Mouse (Mus musculus) neural tube, embryonic 12.5 days (tissue): ENCODE data around the gene Zfp618. TPM values are rescaled to one million over a fixed set of nuclear protein-coding genes. Genes with fewer than 3 reads are reported as not detected.

ENCODE experiments used
- ATAC-seq: fragments of 200-750 bp; cut with Nextera tagmentation; 2 replicates; pipeline ENCODE4 v1.8.0; 2017; ENCODE audit warnings: low read depth, mild to moderate bottlenecking, moderate TSS enrichment, moderate library complexity; ENCODE audit not compliant: low FRiP score
- H3K27ac ChIP-seq: fragments of 300-500 bp; sonication (generic); 2 replicates; pipeline ENCODE4 v1.5.1; 2016
- H3K27me3 ChIP-seq: fragments of 300-500 bp; sonication (generic); replicated peaks from 2 replicates; pipeline ENCODE4 v1.6.1; 2016; ENCODE audit warnings: mild to moderate bottlenecking
- H3K36me3 ChIP-seq: fragments of 300-500 bp; sonication (generic); 2 replicates; pipeline ENCODE4 v1.6.1; 2016; ENCODE audit warnings: mild to moderate bottlenecking
- H3K4me1 ChIP-seq: fragments of 300-500 bp; sonication (generic); 2 replicates; pipeline ENCODE4 v1.6.1; 2016
- H3K4me2 ChIP-seq: fragments of 300-500 bp; sonication (generic); replicated peaks from 2 replicates; pipeline ENCODE4 v1.6.1; 2016; ENCODE audit warnings: mild to moderate bottlenecking
- H3K4me3 ChIP-seq: fragments of 300-500 bp; sonication (generic); 2 replicates; pipeline ENCODE4 v1.5.1; 2016
- H3K9ac ChIP-seq: fragments of 300-500 bp; sonication (generic); 2 replicates; pipeline ENCODE4 v1.6.1; 2016; ENCODE audit warnings: mild to moderate bottlenecking
- H3K9me3 ChIP-seq: fragments of 300-500 bp; sonication (generic); 2 replicates; pipeline ENCODE4 v1.6.1; 2016; ENCODE audit warnings: mild to moderate bottlenecking
- WGBS: fragments of 180-500 bp; shearing (Covaris S2); methylation state at CpG from one replicate; pipeline ENCODE4 v1.1.7; 2016; 5-methylcytosine and 5-hydroxymethylcytosine counted together
- polyA plus RNA-seq: library from polyadenylated mRNA; unstranded; fragments of >200 nt; fragmentation: Nextera tagmentation; extraction: Ambion mirVana; gene quantifications from 2 replicates; pipeline ENCODE4 v1.2.1, GENCODE M21; 2016

The Zfp618 gene
- polyA plus RNA-seq, 1 experiment from 2014 or later: 46.7 TPM

GRCm38 (mm10) chr4:63000316-63001055 is 35.1 kb downstream of the Zfp618 start:
- Histone ChIP-seq H3K36me3 (peaks cover 4% of the 10 kb centered on the region; the same call in 1 of the 2 replicates), H3K9me3 (no peaks in the 10 kb centered on the region), H3K4me3 (no peak overlapping the region), H3K27me3 (no peaks in the 10 kb centered on the region), H3K9ac (no peak overlapping the region), H3K4me2 (no peak overlapping the region), H3K4me1 (peaks cover 32% of the 10 kb centered on the region), H3K27ac (no peak overlapping the region)
- no peak for ATAC-seq
- 91% methylated on average over 11 of the region's 11 CpGs for WGBS

GRCm38 (mm10) chr4:63002386-63002785 is 37.0 kb downstream of the Zfp618 start:
- Histone ChIP-seq H3K9ac (no peak overlapping the region), H3K4me3 (no peak overlapping the region), H3K9me3 (no peaks in the 10 kb centered on the region), H3K27me3 (no peaks in the 10 kb centered on the region), H3K36me3 (peaks cover 2% of the 10 kb centered on the region; the same call in 1 of the 2 replicates), H3K27ac (no peak overlapping the region), H3K4me2 (no peak overlapping the region), H3K4me1 (peaks cover 34% of the 10 kb centered on the region)
- WGBS: 97% methylated on average over 1 of the region's 1 CpGs
- no peak for ATAC-seq

- ATAC-seq: no peak
These were observed 39.1 kb downstream of the Zfp618 start for GRCm38 (mm10) chr4:63004519-63004918.

DNA sequence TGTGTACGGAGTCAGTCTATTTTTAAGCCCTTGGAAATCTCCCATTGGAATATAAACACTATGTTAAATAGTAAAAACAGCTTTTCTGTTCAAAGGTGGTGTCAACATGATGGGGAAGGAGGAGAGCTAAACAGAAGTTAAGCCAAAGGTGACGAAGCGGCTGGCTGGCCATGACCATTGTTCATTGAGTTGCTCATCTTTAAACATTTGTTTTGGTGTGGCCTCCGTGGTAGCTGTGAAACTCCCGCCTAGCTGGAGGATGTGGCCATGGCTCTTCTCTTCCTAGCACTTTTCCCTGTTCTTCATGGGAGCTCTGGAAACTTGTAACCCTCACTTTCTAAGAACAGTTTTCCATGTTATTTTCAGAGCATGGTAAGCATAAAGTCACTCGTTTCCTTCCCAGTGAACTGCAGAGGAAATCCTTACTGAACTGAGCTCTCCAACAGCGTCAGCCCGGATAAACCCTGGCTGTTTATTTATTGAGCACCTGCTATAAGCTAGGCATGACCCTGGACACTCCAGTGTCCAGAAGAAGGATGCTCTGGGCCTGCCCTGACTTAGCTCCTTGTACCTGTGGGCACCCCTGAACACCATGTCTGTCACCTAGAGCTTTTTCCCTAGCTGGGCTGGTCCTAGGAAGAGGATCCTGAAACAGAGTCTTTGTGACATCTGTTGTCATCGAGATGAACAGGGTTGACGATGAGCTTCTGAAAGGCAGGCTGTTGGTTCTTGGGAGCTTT is 40.2 kb downstream of the Zfp618 start:
- Histone ChIP-seq H3K4me2 (no peak overlapping the region), H3K9me3 (no peaks in the 10 kb centered on the region), H3K4me3 (no peak overlapping the region), H3K9ac (no peak overlapping the region), H3K36me3 (no peaks in the 10 kb centered on the region), H3K27ac (no peak overlapping the region), H3K27me3 (no peaks in the 10 kb centered on the region), H3K4me1 (peaks cover 7% of the 10 kb centered on the region; the same call in 1 of the 2 replicates)
- WGBS: 86% methylated on average over 10 of the region's 10 CpGs
- ATAC-seq: no peak

More at GRCm38 (mm10) chr4:63004519-63004918, 39.1 kb downstream of the Zfp618 start:
- 84% methylated on average over 11 of the region's 11 CpGs for WGBS
- Histone ChIP-seq H3K27me3 (no peaks in the 10 kb centered on the region), H3K36me3 (no peaks in the 10 kb centered on the region), H3K9me3 (no peaks in the 10 kb centered on the region), H3K4me3 (no peak overlapping the region), H3K27ac (no peak overlapping the region), H3K4me1 (peaks cover 13% of the 10 kb centered on the region), H3K9ac (no peak overlapping the region), H3K4me2 (no peak overlapping the region)

DNA sequence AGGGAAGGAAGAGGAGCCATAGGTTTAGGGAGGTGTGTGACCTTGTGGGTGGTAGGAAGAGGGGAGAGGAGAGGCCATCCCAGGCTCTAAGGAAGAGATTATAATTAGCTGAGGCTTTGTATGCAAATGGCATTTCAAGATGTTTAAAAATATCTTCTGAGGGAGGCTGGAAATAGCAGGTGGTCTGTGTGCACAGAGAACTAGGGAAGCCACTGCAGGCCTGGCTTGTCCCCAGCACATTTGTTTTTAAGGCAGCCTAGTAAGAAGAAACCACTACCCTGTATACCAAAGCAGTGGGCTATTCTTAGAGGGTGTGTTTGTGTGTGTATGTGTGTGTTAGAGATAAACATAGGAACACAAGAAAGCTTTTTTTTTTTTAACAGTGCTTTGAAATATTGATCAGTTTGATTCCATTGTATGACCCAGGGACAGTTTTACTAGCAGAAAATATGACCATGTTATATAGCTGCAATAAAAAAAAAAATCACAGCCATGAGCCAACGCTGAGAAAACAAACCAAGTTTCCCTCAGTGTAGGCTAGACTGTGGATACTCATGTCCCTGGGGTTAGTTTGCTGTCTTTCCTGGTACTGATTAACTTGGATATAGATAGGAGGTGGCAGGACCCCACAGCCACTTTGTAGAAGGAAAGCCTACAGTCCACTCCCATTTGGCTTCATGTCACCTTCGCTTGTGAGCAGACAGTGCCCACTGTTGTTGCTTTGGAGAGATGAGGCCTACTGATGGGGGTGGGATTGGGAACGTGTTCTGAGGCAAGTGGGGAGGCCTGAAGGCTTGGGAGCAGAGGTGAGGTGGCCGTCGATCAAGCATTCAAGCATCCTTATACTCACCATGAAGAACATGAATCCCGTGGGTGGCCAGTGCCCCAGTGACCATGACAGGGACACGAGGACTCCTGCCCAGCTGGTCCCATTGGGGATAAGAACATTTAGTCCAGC is 41.1 kb downstream of the Zfp618 start:
- 79% methylated on average over 7 of the region's 7 CpGs for WGBS
- Histone ChIP-seq H3K36me3 (no peaks in the 10 kb centered on the region), H3K27me3 (no peaks in the 10 kb centered on the region), H3K4me1 (peaks cover 4% of the 10 kb centered on the region; the same call in 1 of the 2 replicates), H3K4me3 (no peak overlapping the region), H3K9ac (no peak overlapping the region), H3K27ac (no peak overlapping the region), H3K9me3 (no peaks in the 10 kb centered on the region), H3K4me2 (no peak overlapping the region)
- no peak for ATAC-seq

GRCm38 (mm10) chr4:63008206-63008605 is 42.8 kb downstream of the Zfp618 start:
- H3K4me2 ChIP-seq: no peak overlapping the region
- H3K4me1 ChIP-seq: peaks cover 4% of the 10 kb centered on the region; the same call in 1 of the 2 replicates
- H3K9me3 ChIP-seq: no peaks in the 10 kb centered on the region
- no peak overlapping the region for H3K9ac ChIP-seq
- H3K27me3 ChIP-seq: no peaks in the 10 kb centered on the region
- no peak overlapping the region for H3K27ac ChIP-seq
- no peak overlapping the region for H3K4me3 ChIP-seq
- no peaks in the 10 kb centered on the region for H3K36me3 ChIP-seq
- 86% methylated on average over 9 of the region's 9 CpGs for WGBS
- ATAC-seq: no peak

DNA sequence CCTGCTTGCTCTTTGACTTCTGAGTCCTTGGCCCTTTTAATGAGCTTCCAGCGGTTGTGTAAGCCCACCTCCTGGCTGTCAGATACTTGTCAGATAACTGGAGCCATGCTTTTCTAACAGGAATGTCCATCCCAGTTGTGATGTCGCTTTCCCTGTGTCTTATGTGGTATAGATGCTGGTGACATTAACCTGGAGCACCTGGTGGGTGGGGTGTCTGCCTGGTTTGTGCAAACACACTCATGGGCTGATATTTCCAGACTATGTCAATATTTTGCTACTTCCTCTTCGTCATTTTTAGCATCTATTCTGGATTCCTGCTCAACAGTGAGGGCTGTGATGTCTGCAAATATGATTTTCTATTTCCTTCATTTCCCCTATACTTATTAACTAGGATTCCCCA is 43.4 kb downstream of the Zfp618 start:
- WGBS: 84% methylated on average over 3 of the region's 3 CpGs
- no peaks in the 10 kb centered on the region for H3K27me3 ChIP-seq
- no peak overlapping the region for H3K4me3 ChIP-seq
- no peak overlapping the region for H3K9ac ChIP-seq
- H3K9me3 ChIP-seq: no peaks in the 10 kb centered on the region
- H3K27ac ChIP-seq: no peak overlapping the region
- H3K4me1 ChIP-seq: peaks cover 4% of the 10 kb centered on the region; the same call in 1 of the 2 replicates
- H3K4me2 ChIP-seq: no peak overlapping the region
- no peak for ATAC-seq
- H3K36me3 ChIP-seq: no peaks in the 10 kb centered on the region

DNA sequence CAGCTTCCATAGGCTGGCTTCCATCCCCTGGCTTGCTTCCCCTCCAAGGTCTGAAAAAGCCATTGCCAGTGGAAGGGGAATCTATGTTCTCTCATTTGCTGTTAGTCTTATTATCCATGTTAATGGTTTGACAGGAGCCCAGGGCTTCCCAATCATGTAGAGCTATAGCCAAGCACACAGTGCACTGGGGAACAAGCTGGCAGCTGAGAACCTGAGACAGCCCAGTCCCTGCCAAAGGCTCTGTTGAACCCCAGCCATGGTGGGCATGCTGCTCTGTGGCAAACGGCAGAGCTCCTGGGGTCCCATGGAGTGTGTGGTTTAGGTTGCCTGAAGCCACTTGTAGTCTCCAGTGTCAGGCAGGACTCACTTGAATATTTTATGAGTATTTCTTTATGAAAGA is 44.4 kb downstream of the Zfp618 start:
- no peak overlapping the region for H3K4me3 ChIP-seq
- no peaks in the 10 kb centered on the region for H3K9me3 ChIP-seq
- whole genome bisulfite sequencing: 80% methylated on average over 1 of the region's 1 CpGs
- no peaks in the 10 kb centered on the region for H3K36me3 ChIP-seq
- no peak overlapping the region for H3K4me2 ChIP-seq
- no peaks in the 10 kb centered on the region for H3K27me3 ChIP-seq
- ATAC-seq: no peak
- H3K9ac ChIP-seq: no peak overlapping the region
- H3K4me1 ChIP-seq: peaks cover 4% of the 10 kb centered on the region; the same call in 1 of the 2 replicates
- no peak overlapping the region for H3K27ac ChIP-seq

DNA sequence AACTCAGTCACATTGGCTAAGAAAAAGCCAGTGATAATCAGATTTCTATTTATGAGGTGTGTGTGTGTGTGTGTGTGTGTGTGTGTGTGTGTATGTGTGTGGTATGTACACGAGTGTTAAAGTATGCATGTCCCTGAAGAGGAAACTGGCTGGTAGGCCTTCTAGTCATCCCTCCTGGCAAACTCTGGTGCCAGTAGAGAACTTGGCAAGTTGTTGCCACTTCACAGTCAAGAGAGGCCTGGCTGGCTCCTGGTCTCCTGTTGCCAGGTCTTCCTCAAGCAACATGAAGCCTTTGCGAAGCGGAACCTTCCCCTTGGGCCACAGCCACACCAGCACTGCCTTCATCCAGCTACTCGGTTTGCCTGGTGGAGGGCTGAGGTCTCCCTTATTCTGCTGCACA is 44.9 kb downstream of the Zfp618 start:
- peaks cover 4% of the 10 kb centered on the region; the same call in 1 of the 2 replicates for H3K4me1 ChIP-seq
- H3K9ac ChIP-seq: no peak overlapping the region
- no peaks in the 10 kb centered on the region for H3K36me3 ChIP-seq
- H3K4me2 ChIP-seq: no peak overlapping the region
- H3K9me3 ChIP-seq: no peaks in the 10 kb centered on the region
- H3K27me3 ChIP-seq: no peaks in the 10 kb centered on the region
- ATAC-seq: no peak
- no peak overlapping the region for H3K4me3 ChIP-seq
- whole genome bisulfite sequencing: 91% methylated on average over 4 of the region's 4 CpGs
- no peak overlapping the region for H3K27ac ChIP-seq

GRCm38 (mm10) chr4:63018616-63019015 is 53.2 kb downstream of the Zfp618 start:
- Histone ChIP-seq H3K4me2 (no peak overlapping the region), H3K9me3 (no peaks in the 10 kb centered on the region), H3K27me3 (no peaks in the 10 kb centered on the region), H3K4me3 (no peak overlapping the region), H3K9ac (no peak overlapping the region), H3K36me3 (no peaks in the 10 kb centered on the region), H3K4me1 (peaks cover 5% of the 10 kb centered on the region; the same call in 1 of the 2 replicates), H3K27ac (no peak overlapping the region)
- 95% methylated on average over 10 of the region's 10 CpGs for WGBS
- no peak for ATAC-seq

GRCm38 (mm10) chr4:63019428-63019858 is 54.1 kb downstream of the Zfp618 start:
- Histone ChIP-seq H3K4me1 (peaks cover 5% of the 10 kb centered on the region; the same call in 1 of the 2 replicates), H3K4me3 (no peak overlapping the region), H3K9ac (no peak overlapping the region), H3K27ac (no peak overlapping the region), H3K36me3 (no peaks in the 10 kb centered on the region), H3K9me3 (no peaks in the 10 kb centered on the region), H3K4me2 (no peak overlapping the region), H3K27me3 (no peaks in the 10 kb centered on the region)
- ATAC-seq: no peak
- 83% methylated on average over 4 of the region's 4 CpGs for WGBS
